Mouse (Mus musculus) hindbrain, embryonic 14.5 days (tissue): Measurements from ENCODE around the gene Ppt2. TPM values are rescaled to one million over a fixed set of nuclear protein-coding genes. Genes with fewer than 3 reads are reported as not detected.

Experiments
- ATAC-seq: fragments of 200-750 bp; cut with Nextera tagmentation; 2 replicates; pipeline ENCODE4 v1.8.0; 2017; ENCODE audit warnings: moderate number of reproducible peaks, mild to moderate bottlenecking, moderate TSS enrichment, moderate library complexity; ENCODE audit not compliant: low FRiP score
- DNase-seq: peaks from one replicate; pipeline ENCODE4 v3.0.0-alpha.2; 2015; ENCODE audit warnings: low spot score
- H3K27ac ChIP-seq: fragments of 300-500 bp; sonication (generic); 2 replicates; pipeline ENCODE4 v1.5.1; 2014; ENCODE audit warnings: mild to moderate bottlenecking, moderate library complexity
- H3K27me3 ChIP-seq: fragments of 300-500 bp; sonication (generic); 2 replicates; pipeline ENCODE4 v1.6.1; 2014; ENCODE audit warnings: mild to moderate bottlenecking, low read length, mixed read lengths; ENCODE audit not compliant: control insufficient read depth, insufficient read depth
- H3K36me3 ChIP-seq: fragments of 300-500 bp; sonication (generic); replicated peaks from 2 replicates; pipeline ENCODE4 v1.6.1; 2014; ENCODE audit not compliant: control insufficient read depth, insufficient read depth
- H3K4me1 ChIP-seq: fragments of 300-500 bp; sonication (generic); replicated peaks from 2 replicates; pipeline ENCODE4 v1.6.1; 2014; ENCODE audit warnings: antibody characterized with exemption, low read length, mixed read lengths; ENCODE audit not compliant: control insufficient read depth, insufficient read depth
- H3K4me2 ChIP-seq: fragments of 300-500 bp; sonication (generic); replicated peaks from 2 replicates; pipeline ENCODE4 v1.6.1; 2014; ENCODE audit warnings: mild to moderate bottlenecking, moderate library complexity
- H3K4me3 ChIP-seq: fragments of 300-500 bp; sonication (generic); replicated peaks from 2 replicates; pipeline ENCODE4 v1.5.1; 2014; ENCODE audit warnings: mild to moderate bottlenecking, low read length
- H3K9ac ChIP-seq: fragments of 300-500 bp; sonication (generic); 2 replicates; pipeline ENCODE4 v1.6.1; 2014
- H3K9me3 ChIP-seq: fragments of 300-500 bp; sonication (generic); 2 replicates; pipeline ENCODE4 v1.6.1; 2016; ENCODE audit warnings: low read length; ENCODE audit not compliant: control insufficient read depth
- WGBS: fragments of 180-500 bp; shearing (Covaris S2); extraction: QIAGEN DNeasy Blood & Tissue Kit; methylation state at CpG from one replicate; pipeline ENCODE4 v1.1.7; 2014; 5-methylcytosine and 5-hydroxymethylcytosine counted together
- polyA plus RNA-seq: library from polyadenylated mRNA; unstranded; fragments of >200 nt; fragmentation: Nextera tagmentation; extraction: Ambion mirVana; gene quantifications from 2 replicates; pipeline ENCODE4 v1.2.1, GENCODE M21; 2014

The Ppt2 gene
- polyA plus RNA-seq, 1 experiment from 2014 or later = 25.4 TPM

DNA sequence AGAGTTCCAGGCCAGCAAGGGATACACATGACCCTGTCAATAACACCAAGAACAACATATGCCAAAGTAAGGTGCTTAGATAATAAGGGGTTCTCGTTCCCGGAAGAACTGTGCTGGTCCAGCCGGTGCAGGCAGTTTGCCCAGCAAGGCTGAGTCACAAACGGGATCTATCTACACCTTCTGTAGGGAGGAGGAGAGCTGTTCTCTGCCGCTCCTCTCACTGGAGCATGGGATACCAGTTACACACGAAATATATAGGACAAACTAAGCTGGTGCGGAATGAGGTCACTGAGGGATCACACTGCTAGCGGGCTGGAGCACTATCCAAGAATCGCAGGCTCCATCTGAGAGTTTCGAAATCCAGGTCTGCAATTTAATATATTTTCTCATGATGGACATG, 15.6 kb upstream of the Ppt2 start:
- Histone ChIP-seq H3K4me3 (no peak overlapping the region), H3K4me1 (peaks cover 26% of the 10 kb centered on the region), H3K4me2 (peak overlapping the region; percentile 82; the same call in 1 of the 2 replicates), H3K9me3 (no peaks in the 10 kb centered on the region), H3K36me3 (peaks cover 6% of the 10 kb centered on the region), H3K27me3 (no peaks in the 10 kb centered on the region), H3K27ac (peak overlapping the region; percentile 72; the same call in 1 of the 2 replicates), H3K9ac (no peak overlapping the region)
- 85% methylated on average over 10 of the region's 10 CpGs for WGBS
- no peak for ATAC-seq
- DNase-seq = no peak

DNA sequence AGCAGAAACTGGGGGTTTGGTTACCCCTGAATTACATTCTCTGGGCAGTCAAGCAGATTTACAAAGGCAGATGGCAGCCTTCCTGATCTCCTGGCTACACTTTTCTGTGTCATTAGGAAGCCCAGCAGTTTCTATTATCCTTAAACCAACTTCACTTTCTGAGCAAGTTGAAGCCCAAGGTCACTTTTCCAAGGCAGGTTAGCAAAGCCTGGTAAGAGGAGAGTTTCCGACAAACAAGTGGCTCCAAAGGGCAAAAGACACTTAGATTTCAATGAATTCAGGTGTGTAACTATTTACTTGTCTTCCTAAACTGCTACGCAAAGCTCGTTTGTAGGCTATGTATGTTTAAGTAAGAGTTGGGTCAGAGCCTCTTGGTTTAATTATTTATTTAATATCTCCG, 15.1 kb upstream of the Ppt2 start:
- H3K9me3 ChIP-seq = no peaks in the 10 kb centered on the region
- no peak for ATAC-seq
- H3K4me2 ChIP-seq = no peak overlapping the region
- H3K36me3 ChIP-seq = 0 out of 2 replicates have a peak, but pooled peaks cover under 1% of the 10 kb centered on the region
- WGBS = 98% methylated on average over 4 of the region's 4 CpGs
- no peak overlapping the region for H3K27ac ChIP-seq
- no peaks in the 10 kb centered on the region for H3K27me3 ChIP-seq
- no peak overlapping the region for H3K4me3 ChIP-seq
- peaks cover 24% of the 10 kb centered on the region for H3K4me1 ChIP-seq
- no peak overlapping the region for H3K9ac ChIP-seq
- DNase-seq = no peak

DNA sequence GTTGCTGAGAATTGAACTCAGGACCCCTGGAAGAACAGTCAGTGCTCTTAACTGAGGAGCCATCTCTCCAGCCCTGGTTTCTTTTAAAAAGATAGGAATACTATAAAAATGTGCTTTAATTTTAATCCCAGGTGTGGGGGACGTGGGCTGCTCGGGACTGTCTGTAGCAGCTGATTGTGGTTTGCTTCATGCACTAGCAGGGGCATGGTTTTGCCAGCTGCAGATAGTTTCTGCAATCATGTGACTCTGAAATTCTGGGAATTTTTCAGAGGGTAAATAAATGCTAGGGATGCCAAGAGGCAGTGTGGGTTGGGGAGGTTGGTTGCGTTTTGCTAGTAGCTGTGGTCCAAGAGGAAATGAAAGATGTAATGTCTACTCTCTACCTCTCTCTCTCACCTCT, 13.6 kb upstream of the Ppt2 start:
- ATAC-seq = no peak
- DNase-seq = no peak
- no peaks in the 10 kb centered on the region for H3K36me3 ChIP-seq
- H3K9me3 ChIP-seq = no peaks in the 10 kb centered on the region
- H3K9ac ChIP-seq = no peak overlapping the region
- peak overlapping the region; percentile 49; the same call in 1 of the 2 replicates for H3K27ac ChIP-seq
- no peak overlapping the region for H3K4me2 ChIP-seq
- no peak overlapping the region for H3K4me3 ChIP-seq
- H3K4me1 ChIP-seq = peaks cover 13% of the 10 kb centered on the region
- whole genome bisulfite sequencing = 90% methylated on average over 3 of the region's 3 CpGs
- no peaks in the 10 kb centered on the region for H3K27me3 ChIP-seq

DNA sequence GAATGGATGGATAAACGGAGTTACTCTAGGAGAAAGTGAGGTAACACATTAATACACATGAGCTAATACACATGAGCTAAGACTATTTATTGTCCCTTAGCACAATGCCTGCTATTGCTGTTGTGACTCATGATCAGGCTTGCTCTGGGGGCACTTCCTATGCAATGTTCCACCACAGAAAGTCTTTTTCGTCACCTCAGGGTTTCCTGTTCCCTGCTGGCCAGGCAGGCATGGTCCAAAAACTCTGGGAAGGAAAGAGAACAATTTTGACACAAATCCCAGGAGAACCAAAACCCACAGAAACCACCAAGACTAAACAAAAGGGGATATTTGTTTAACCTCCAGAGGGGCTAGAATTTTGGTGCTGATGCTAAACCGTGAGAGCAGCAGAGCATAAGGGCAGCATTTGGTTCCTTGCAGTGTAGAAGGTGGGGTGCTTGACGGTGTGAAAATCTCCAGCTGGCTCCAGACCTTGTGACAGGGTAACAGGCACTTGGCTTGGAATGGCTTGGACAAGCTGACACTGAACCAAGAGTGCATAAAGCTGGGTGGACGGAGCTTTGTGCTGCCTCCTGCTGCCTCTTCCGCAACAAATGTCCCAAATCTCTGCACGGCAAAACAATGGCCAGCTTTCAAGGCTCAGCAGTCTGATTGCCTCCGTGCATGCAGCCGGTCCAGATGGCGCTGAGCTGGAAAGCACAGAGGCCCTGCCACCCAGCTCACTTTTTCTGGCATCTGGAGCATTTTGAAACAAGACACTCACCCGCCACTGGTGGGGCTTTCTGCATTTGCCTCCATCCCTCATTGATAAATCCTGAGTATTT, 12.7 kb upstream of the Ppt2 start:
- no peaks in the 10 kb centered on the region for H3K36me3 ChIP-seq
- ATAC-seq = 0 out of 2 replicates have a peak, but pooled peaks have one; percentile 35
- no peaks in the 10 kb centered on the region for H3K27me3 ChIP-seq
- no peak for DNase-seq
- no peak overlapping the region for H3K9ac ChIP-seq
- 16% methylated on average over 11 of the region's 11 CpGs for WGBS
- H3K4me2 ChIP-seq = no peak overlapping the region; the same call in 1 of the 2 replicates
- H3K4me1 ChIP-seq = peaks cover 11% of the 10 kb centered on the region
- H3K4me3 ChIP-seq = no peak overlapping the region
- H3K9me3 ChIP-seq = no peaks in the 10 kb centered on the region
- peak overlapping the region; percentile 49 for H3K27ac ChIP-seq

DNA sequence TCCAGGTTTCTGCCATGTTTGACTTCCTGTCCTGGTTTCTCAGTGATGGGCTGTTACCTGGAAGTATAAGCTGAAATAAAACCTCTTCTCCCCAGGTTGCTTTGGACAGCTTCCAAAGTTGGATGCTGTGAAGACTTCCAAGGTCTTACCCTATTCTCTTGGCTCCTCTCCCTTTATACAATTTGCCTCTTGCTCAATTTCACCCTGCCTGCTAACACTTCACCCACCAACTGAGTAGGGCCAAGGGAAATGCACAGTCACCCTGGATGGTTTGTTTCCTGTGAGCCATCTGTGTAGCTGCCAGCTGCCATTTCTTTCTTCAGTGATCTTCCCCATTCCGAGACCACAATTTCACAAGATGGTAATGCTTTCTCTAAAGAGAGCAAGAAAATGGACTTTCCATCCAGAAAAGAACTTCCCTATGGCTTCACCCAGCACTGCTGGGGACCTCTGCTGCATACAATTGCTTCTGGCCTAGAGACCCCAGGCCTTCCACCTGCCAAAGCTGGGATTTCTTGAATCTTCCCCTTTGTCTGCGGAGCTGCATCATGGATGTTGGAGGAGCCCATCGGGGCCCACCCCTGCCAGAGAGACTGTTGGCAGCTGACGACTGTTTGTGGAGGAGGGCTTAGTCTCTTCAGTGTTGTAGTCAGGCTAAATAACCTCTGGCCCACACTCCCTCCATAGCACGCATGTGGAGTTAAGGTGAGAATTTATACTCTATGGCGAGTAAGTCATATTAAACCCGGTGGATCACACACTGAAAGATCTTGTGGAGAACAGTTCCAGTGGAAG, 11.3 kb upstream of the Ppt2 start:
- DNase-seq = no peak
- Histone ChIP-seq H3K4me3 (no peak overlapping the region), H3K4me1 (no peaks in the 10 kb centered on the region), H3K27me3 (no peaks in the 10 kb centered on the region), H3K4me2 (no peak overlapping the region), H3K27ac (no peak overlapping the region), H3K9me3 (no peaks in the 10 kb centered on the region), H3K36me3 (no peaks in the 10 kb centered on the region), H3K9ac (no peak overlapping the region)
- ATAC-seq = no peak
- WGBS = 82% methylated on average over 7 of the region's 7 CpGs

DNA sequence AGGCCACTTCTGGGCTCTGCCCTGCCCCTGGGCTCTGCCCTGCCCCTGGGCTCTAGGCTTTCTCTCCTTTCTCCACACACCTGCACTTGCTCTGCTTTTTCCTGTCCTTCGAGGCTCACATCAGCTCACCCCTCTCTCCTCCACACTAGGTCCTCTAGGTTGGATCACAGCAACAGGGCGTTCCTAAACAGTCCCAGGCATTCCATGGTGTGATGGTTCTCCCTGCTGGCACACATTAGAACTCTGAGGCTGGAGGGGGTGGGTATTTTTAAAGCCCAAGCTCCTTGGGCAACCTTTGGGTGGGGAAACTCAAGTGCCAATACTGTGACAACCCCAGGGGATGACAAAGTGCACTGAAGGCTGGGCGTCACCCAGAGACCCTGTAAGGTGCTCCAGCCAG, 9.1 kb upstream of the Ppt2 start:
- Histone ChIP-seq H3K9me3 (no peaks in the 10 kb centered on the region), H3K27ac (no peak overlapping the region), H3K4me1 (no peaks in the 10 kb centered on the region), H3K27me3 (0 out of 2 replicates have a peak, but pooled peaks cover under 1% of the 10 kb centered on the region), H3K4me3 (no peak overlapping the region), H3K9ac (no peak overlapping the region), H3K4me2 (no peak overlapping the region), H3K36me3 (no peaks in the 10 kb centered on the region)
- 78% methylated on average over 3 of the region's 3 CpGs for WGBS
- ATAC-seq (no peak), DNase-seq (no peak)

DNA sequence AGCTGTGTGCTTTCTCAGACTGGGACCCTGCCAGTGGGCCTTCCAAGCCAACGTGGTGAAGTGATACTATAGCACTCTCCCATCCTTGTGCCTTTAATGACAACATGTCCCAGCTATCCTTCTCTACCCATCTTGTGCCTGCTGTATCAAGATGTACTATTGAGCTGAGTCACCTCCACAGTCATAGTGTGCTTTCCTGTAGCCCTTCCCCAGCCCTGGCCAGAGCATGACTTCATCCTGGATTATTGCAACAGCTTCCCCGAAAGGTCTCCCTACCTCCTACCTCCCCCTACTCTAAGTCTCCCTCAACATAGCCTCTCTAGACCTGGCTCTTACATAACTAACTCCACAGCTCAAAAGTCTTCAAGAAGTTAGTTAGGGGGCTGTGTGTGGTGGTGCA, 7.4 kb upstream of the Ppt2 start:
- H3K4me2 ChIP-seq = no peak overlapping the region
- H3K27ac ChIP-seq = no peak overlapping the region
- no peak overlapping the region for H3K4me3 ChIP-seq
- peaks cover 13% of the 10 kb centered on the region for H3K4me1 ChIP-seq
- 71% methylated on average over 2 of the region's 2 CpGs for WGBS
- H3K27me3 ChIP-seq = peaks cover 16% of the 10 kb centered on the region
- ATAC-seq (no peak), DNase-seq (no peak)
- no peaks in the 10 kb centered on the region for H3K9me3 ChIP-seq
- H3K36me3 ChIP-seq = no peaks in the 10 kb centered on the region
- H3K9ac ChIP-seq = no peak overlapping the region

DNA sequence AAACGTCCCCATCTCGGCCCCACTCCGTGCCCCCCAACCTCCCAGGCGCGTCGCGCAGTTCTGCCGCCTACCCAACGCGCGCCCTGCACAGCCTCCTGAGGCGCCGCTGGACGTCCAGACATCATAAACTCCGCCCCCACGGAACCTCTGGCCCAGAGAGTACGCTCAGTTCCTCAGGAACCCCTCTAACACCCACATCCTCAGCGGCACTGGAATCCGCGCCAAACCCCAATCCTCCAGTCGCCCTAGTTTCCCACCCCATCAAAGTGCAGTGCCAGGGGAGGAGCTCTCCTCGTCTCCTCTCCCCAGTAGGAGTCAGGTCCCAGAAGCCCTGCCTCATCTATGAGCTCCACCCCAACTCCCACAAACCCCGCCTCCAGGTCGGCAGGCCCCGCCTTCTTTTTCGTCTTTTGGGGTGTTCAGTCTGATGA, 4.0 kb upstream of the Ppt2 start:
- WGBS = 3% methylated on average over 26 of the region's 26 CpGs
- Histone ChIP-seq H3K27me3 (peaks cover 23% of the 10 kb centered on the region), H3K9ac (peak overlapping the region; percentile 51), H3K4me2 (peak overlapping the region; percentile 85), H3K36me3 (no peaks in the 10 kb centered on the region), H3K4me1 (peaks cover 39% of the 10 kb centered on the region), H3K9me3 (no peaks in the 10 kb centered on the region), H3K4me3 (peak overlapping the region; percentile 74), H3K27ac (no peak overlapping the region)
- no peak for ATAC-seq
- DNase-seq = no peak

DNA sequence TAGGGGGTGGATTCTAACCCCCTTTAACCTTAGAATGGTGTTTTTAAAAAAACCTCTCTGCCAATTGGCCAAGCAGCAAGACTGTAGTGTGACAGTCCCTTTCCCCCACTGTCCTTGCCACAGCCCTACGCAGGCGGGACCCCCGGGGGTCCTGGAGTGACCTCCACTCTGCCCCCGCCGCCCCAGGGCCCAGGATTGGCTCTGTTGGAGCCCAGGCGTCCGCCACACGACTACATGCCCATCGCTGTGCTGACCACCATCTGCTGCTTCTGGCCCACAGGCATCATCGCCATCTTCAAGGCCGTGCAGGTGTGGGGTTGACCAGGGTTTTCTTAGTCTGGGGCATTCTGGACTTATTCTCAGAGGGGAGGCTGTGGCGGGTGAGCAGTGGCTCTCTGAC, 3.3 kb upstream of the Ppt2 start:
- no peak for DNase-seq
- 4% methylated on average over 12 of the region's 12 CpGs for WGBS
- Histone ChIP-seq H3K4me2 (peak overlapping the region; percentile 85), H3K4me3 (peak overlapping the region; percentile 74), H3K36me3 (no peaks in the 10 kb centered on the region), H3K9me3 (no peaks in the 10 kb centered on the region), H3K9ac (peak overlapping the region; percentile 51), H3K27me3 (peaks cover 23% of the 10 kb centered on the region), H3K27ac (no peak overlapping the region), H3K4me1 (peaks cover 39% of the 10 kb centered on the region)
- ATAC-seq = no peak
